Mouse (Mus musculus) CH12.LX (cell line): Measurements from ENCODE around the gene Rgl1. TPM values are rescaled to one million over a fixed set of nuclear protein-coding genes. Genes with fewer than 3 reads are reported as not detected.

ENCODE experiments used
- DNase-seq: peaks from one replicate; pipeline ENCODE4 v3.0.0-alpha.2; 2013; ENCODE audit errors: extremely low read depth
- H3K27ac ChIP-seq: 2 replicates; pipeline ENCODE4 v1.5.1; 2012; ENCODE audit warnings: low read depth, mild to moderate bottlenecking, control low read depth, moderate library complexity; ENCODE audit not compliant: insufficient read depth
- H3K27me3 ChIP-seq: replicated peaks from 2 replicates; pipeline ENCODE3; 2012; ENCODE audit warnings: inconsistent platforms
- H3K36me3 ChIP-seq, 2 experiments: replicated peaks in 1 of 2; 2 replicates each; pipeline versions ENCODE3 to v1.6.1; 2012; ENCODE audit warnings: inconsistent platforms in 1 of 2, low read length in 1 of 2, mild to moderate bottlenecking in 1 of 2, mixed read lengths in 1 of 2, moderate library complexity in 1 of 2; ENCODE audit not compliant: control insufficient read depth in 1 of 2, insufficient read depth in 1 of 2
- H3K4me1 ChIP-seq, 2 experiments: 2 replicates each; pipeline ENCODE4 v1.6.1; 2012; ENCODE audit warnings: inconsistent platforms in 1 of 2, moderate library complexity in 1 of 2; ENCODE audit not compliant: insufficient read depth in 2 of 2, control insufficient read depth in 1 of 2
- H3K4me2 ChIP-seq: 2 replicates; pipeline ENCODE4 v1.6.1; 2012; ENCODE audit warnings: low read depth, mild to moderate bottlenecking, control low read depth; ENCODE audit not compliant: poor library complexity, insufficient read depth, severe bottlenecking
- H3K4me3 ChIP-seq, 3 experiments: fragments of 150-350 bp in 1 of 3; sonication (generic) in 1 of 3; replicated peaks in 1 of 3; 2 replicates each; pipeline versions ENCODE3 to v1.5.1; 2011 to 2012; ENCODE audit warnings: low read depth in 2 of 3, low read length in 2 of 3, mild to moderate bottlenecking in 2 of 3, moderate library complexity in 2 of 3, control low read depth in 1 of 3, improper control_type of control experiment in 1 of 3, inconsistent platforms in 1 of 3, mixed read lengths in 1 of 3; ENCODE audit not compliant: poor library complexity in 1 of 3
- H3K79me2 ChIP-seq: replicated peaks from 2 replicates; pipeline ENCODE4 v1.6.1; 2012; ENCODE audit warnings: mild to moderate bottlenecking, moderate library complexity; ENCODE audit not compliant: control insufficient read depth, poor library complexity, insufficient read depth, severe bottlenecking; ENCODE audit errors: extremely low read depth
- H3K9ac ChIP-seq: 2 replicates; pipeline ENCODE4 v1.6.1; 2012; ENCODE audit warnings: low read depth, mild to moderate bottlenecking, control low read depth, moderate library complexity; ENCODE audit not compliant: insufficient read depth
- H3K9me3 ChIP-seq: replicated peaks from 2 replicates; pipeline ENCODE3; 2012; ENCODE audit warnings: low read length, inconsistent platforms, mixed read lengths
- CTCF ChIP-seq, 2 experiments: IDR thresholded peaks in 1 of 2; conservative IDR thresholded peaks in 1 of 2; 2 replicates each; pipeline ENCODE4 v1.5.1; 2011 to 2012; ENCODE audit warnings: low read depth in 2 of 2, low read length in 2 of 2, improper control_type of control experiment in 1 of 2, inconsistent platforms in 1 of 2, mild to moderate bottlenecking in 1 of 2, moderate library complexity in 1 of 2
- EP300 ChIP-seq: IDR thresholded peaks from 2 replicates; pipeline ENCODE4 v1.6.1; 2011; ENCODE audit warnings: low read length, improper control_type of control experiment
- GABPA ChIP-seq: IDR thresholded peaks from 2 replicates; pipeline ENCODE4 v1.6.1; 2012; ENCODE audit warnings: low read depth, low read length, improper control_type of control experiment, inconsistent platforms; ENCODE audit not compliant: insufficient replicate concordance
- IRF4 ChIP-seq: IDR thresholded peaks from 2 replicates; pipeline ENCODE4 v1.6.1; 2014; ENCODE audit warnings: low read depth, mild to moderate bottlenecking, inconsistent platforms, low read length, improper control_type of control experiment
- JUN ChIP-seq: IDR thresholded peaks from 2 replicates; pipeline ENCODE4 v1.6.1; 2011; ENCODE audit warnings: low read depth, mild to moderate bottlenecking, low read length, improper control_type of control experiment, moderate library complexity; ENCODE audit not compliant: insufficient read depth
- MAX ChIP-seq: IDR thresholded peaks from 2 replicates; pipeline ENCODE4 v1.6.1; 2011; ENCODE audit warnings: low read length, improper control_type of control experiment
- MAZ ChIP-seq: IDR thresholded peaks from 2 replicates; pipeline ENCODE4 v1.6.1; 2012; ENCODE audit warnings: low read depth, mild to moderate bottlenecking, inconsistent platforms, low read length, improper control_type of control experiment, moderate library complexity
- MEF2A ChIP-seq: IDR thresholded peaks from 2 replicates; pipeline ENCODE4 v1.6.1; 2014; ENCODE audit warnings: low read depth, mild to moderate bottlenecking, inconsistent platforms, low read length, improper control_type of control experiment, borderline replicate concordance
- MXI1 ChIP-seq: IDR thresholded peaks from 2 replicates; pipeline ENCODE4 v1.6.1; 2011; ENCODE audit warnings: mild to moderate bottlenecking, low read depth, low read length, improper control_type of control experiment
- MYC ChIP-seq: IDR thresholded peaks from 2 replicates; pipeline ENCODE4 v1.6.1; 2011; ENCODE audit warnings: low read depth, mild to moderate bottlenecking, improper control_type of control experiment, low read length
- NRF1 ChIP-seq: IDR thresholded peaks from 2 replicates; pipeline ENCODE4 v1.6.1; 2014; ENCODE audit warnings: low read depth, mild to moderate bottlenecking, inconsistent platforms, low read length, improper control_type of control experiment, moderate library complexity
- PAX5 ChIP-seq: IDR thresholded peaks from 2 replicates; pipeline ENCODE4 v1.6.1; 2012; ENCODE audit warnings: low read length, inconsistent platforms, mixed read lengths
- POLR2A ChIP-seq: IDR thresholded peaks from 2 replicates; pipeline ENCODE4 v1.6.1; 2011; ENCODE audit warnings: low read depth, mild to moderate bottlenecking, improper control_type of control experiment, low read length
- RAD21 ChIP-seq: IDR thresholded peaks from 2 replicates; pipeline ENCODE4 v1.6.1; 2011; ENCODE audit warnings: low read depth, mild to moderate bottlenecking, low read length, improper control_type of control experiment, moderate library complexity
- SIN3A ChIP-seq: IDR thresholded peaks from 2 replicates; pipeline ENCODE4 v1.6.1; 2012; ENCODE audit warnings: low read length, improper control_type of control experiment, inconsistent platforms
- SMC3 ChIP-seq: IDR thresholded peaks from 2 replicates; pipeline ENCODE4 v1.6.1; 2011; ENCODE audit warnings: low read depth, low read length, improper control_type of control experiment
- TBP ChIP-seq: conservative IDR thresholded peaks from 2 replicates; pipeline ENCODE4 v1.6.1; 2011; ENCODE audit warnings: low read depth, low read length, improper control_type of control experiment
- TCF12 ChIP-seq: IDR thresholded peaks from 2 replicates; pipeline ENCODE4 v1.6.1; 2014; ENCODE audit warnings: low read depth, mild to moderate bottlenecking, inconsistent platforms, low read length, improper control_type of control experiment
- UBTF ChIP-seq: IDR thresholded peaks from 2 replicates; pipeline ENCODE4 v1.6.1; 2012; ENCODE audit warnings: low read depth, mild to moderate bottlenecking, inconsistent platforms, low read length, improper control_type of control experiment, moderate library complexity
- USF1 ChIP-seq: IDR thresholded peaks from 2 replicates; pipeline ENCODE4 v1.6.1; 2014; ENCODE audit warnings: low read depth, mild to moderate bottlenecking, inconsistent platforms, low read length, improper control_type of control experiment
- ZC3H11A ChIP-seq: IDR thresholded peaks from 2 replicates; pipeline ENCODE4 v1.6.1; 2012; ENCODE audit warnings: low read depth, mild to moderate bottlenecking, inconsistent platforms, low read length, improper control_type of control experiment
- ZKSCAN1 ChIP-seq: IDR thresholded peaks from 2 replicates; pipeline ENCODE4 v1.6.1; 2012; ENCODE audit warnings: low read depth, inconsistent platforms, low read length, improper control_type of control experiment, borderline replicate concordance
- dilution Hi-C: fragments of 300-500 bp; cut with MboI; formaldehyde crosslinking; loops from 2 replicates; pipeline ENCODE4 v1.14.3; 2020; ENCODE audit warnings: low sequenced_read_pairs; ENCODE audit not compliant: extremely low pct_unique_long_range_greater_than_20kb, extremely low pct_ligation_motif_present
- in situ Hi-C: fragments of 300-500 bp; cut with MboI; formaldehyde crosslinking; loops from 3 replicates; pipeline ENCODE4 v1.14.3; 2019; ENCODE audit warnings: low sequenced_read_pairs, low pct_ligation_motif_present, low pct_unique_long_range_greater_than_20kb, mixed read lengths
- polyA plus RNA-seq: library from polyadenylated mRNA; unstranded; fragments of >175 nt; gene quantifications from 2 replicates; pipeline ENCODE4 v1.2.1, GENCODE M21; 2012; ENCODE audit warnings: low read depth; ENCODE audit not compliant: insufficient read length
- total RNA-seq, 2 experiments: library from RNA; depleted of rRNA; stranded (reverse); fragments of 300-350 nt in 1 of 2; fragments of >200 nt in 1 of 2; gene quantifications; 2 replicates each; pipeline ENCODE4 v1.2.3; 2012 to 2014

Rgl1 gene
- total and polyA plus RNA-seq, 3 experiments, result 0.25 to 1.7 (median 0.74) TPM

GRCm38 (mm10) chr1:152599347-152599746 lies 166.8 kb downstream of the Rgl1 start:
- H3K79me2 ChIP-seq, result no peaks in the 10 kb centered on the region
- dilution Hi-C loops (no loop called here), in situ Hi-C loops (no loop called here)
- no peak for TF ChIP-seq TCF12
- TF ChIP-seq UBTF, result no peak
- TF ChIP-seq TBP, result no peak
- TF ChIP-seq ZC3H11A, result no peak
- TF ChIP-seq CTCF (conservative IDR thresholded peaks at IDR 0.05 in 1 of 2, IDR thresholded peaks at IDR 0.05 in 1 of 2; ENCODE audit: low read depth in 2 of 2, low read length in 2 of 2), result no peak
- TF ChIP-seq MYC, result no peak
- no peak for TF ChIP-seq NRF1
- TF ChIP-seq SIN3A, result no peak
- TF ChIP-seq MAX, result no peak
- no peak for TF ChIP-seq USF1
- no peak for TF ChIP-seq POLR2A
- no peak for TF ChIP-seq RAD21
- no peak for TF ChIP-seq IRF4
- TF ChIP-seq SMC3, result no peak
- no peak for TF ChIP-seq MAZ
- TF ChIP-seq GABPA, result no peak
- no peak for TF ChIP-seq PAX5
- no peak overlapping the region for H3K4me2 ChIP-seq
- no peak for DNase-seq
- H3K27ac ChIP-seq, result no peak overlapping the region
- H3K4me1 ChIP-seq, result peaks cover 0 to 25% of the 10 kb centered on the region in 2 experiments; a peak in 3 of 4 replicates
- H3K36me3 ChIP-seq, result no peaks in the 10 kb centered on the region
- H3K9me3 ChIP-seq, result no peaks in the 10 kb centered on the region
- H3K9ac ChIP-seq, result no peak overlapping the region
- H3K27me3 ChIP-seq, result no peaks in the 10 kb centered on the region
- H3K4me3 ChIP-seq, result no peak overlapping the region

GRCm38 (mm10) chr1:152594690-152595089 lies 171.5 kb downstream of the Rgl1 start:
- no peak for TF ChIP-seq MAX
- no peak for TF ChIP-seq MXI1
- no peak for TF ChIP-seq MEF2A
- TF ChIP-seq EP300, result no peak
- TF ChIP-seq JUN, result no peak
- no peak for TF ChIP-seq ZC3H11A
- no peak for TF ChIP-seq PAX5
- TF ChIP-seq ZKSCAN1, result no peak
- no peak overlapping the region for H3K4me2 ChIP-seq
- H3K9ac ChIP-seq, result no peak overlapping the region
- H3K4me1 ChIP-seq, result peaks cover 0 to 32% of the 10 kb centered on the region in 2 experiments; a peak in 3 of 4 replicates
- in situ Hi-C loops (no loop called here), dilution Hi-C loops (no loop called here)
- H3K79me2 ChIP-seq, result no peaks in the 10 kb centered on the region
- H3K27me3 ChIP-seq, result no peaks in the 10 kb centered on the region
- H3K4me3 ChIP-seq, result no peak overlapping the region
- no peaks in the 10 kb centered on the region for H3K36me3 ChIP-seq
- no peak for DNase-seq
- no peaks in the 10 kb centered on the region for H3K9me3 ChIP-seq
- no peak overlapping the region for H3K27ac ChIP-seq
